Mouse (Mus musculus) kidney, postnatal 0 days (tissue): ENCODE data around the gene Clca3a1. TPM values are rescaled to one million over a fixed set of nuclear protein-coding genes. Genes with fewer than 3 reads are reported as not detected.
"Not testable (repeated sequence)": the region's sequence is repeated elsewhere in the genome, so short reads cannot be mapped to it uniquely, and the experiment has no call there.

Experiments
- ATAC-seq: fragments of 200-750 bp; cut with Nextera tagmentation; replicated peaks from 2 replicates; pipeline ENCODE4 v1.8.0; 2017; ENCODE audit warnings: low read depth, moderate number of reproducible peaks, moderate TSS enrichment, moderate library complexity; ENCODE audit not compliant: low FRiP score
- DNase-seq: peaks from one replicate; pipeline ENCODE4 v3.0.0-alpha.2; 2016; ENCODE audit warnings: low spot score
- H3K27ac ChIP-seq: fragments of 300-500 bp; sonication (generic); 2 replicates; pipeline ENCODE4 v1.5.1; 2014; ENCODE audit warnings: mild to moderate bottlenecking
- H3K27me3 ChIP-seq: fragments of 300-500 bp; sonication (generic); 2 replicates; pipeline ENCODE4 v1.6.1; 2014; ENCODE audit warnings: low read length, mixed read lengths; ENCODE audit not compliant: insufficient read depth
- H3K36me3 ChIP-seq: fragments of 300-500 bp; sonication (generic); 2 replicates; pipeline ENCODE4 v1.6.1; 2014; ENCODE audit warnings: low read length, mixed read lengths; ENCODE audit not compliant: insufficient read depth
- H3K4me1 ChIP-seq: fragments of 300-500 bp; sonication (generic); replicated peaks from 2 replicates; pipeline ENCODE4 v1.6.1; 2014; ENCODE audit warnings: antibody characterized with exemption, low read length, mixed read lengths; ENCODE audit not compliant: insufficient read depth
- H3K4me2 ChIP-seq: fragments of 300-500 bp; sonication (generic); 2 replicates; pipeline ENCODE4 v1.6.1; 2014; ENCODE audit warnings: mild to moderate bottlenecking, low read length, moderate library complexity, mixed read lengths
- H3K4me3 ChIP-seq: fragments of 300-500 bp; sonication (generic); replicated peaks from 2 replicates; pipeline ENCODE4 v1.5.1; 2014; ENCODE audit warnings: low read depth, low read length
- H3K9ac ChIP-seq: fragments of 300-500 bp; sonication (generic); 2 replicates; pipeline ENCODE4 v1.6.1; 2014; ENCODE audit warnings: low read depth, low read length
- H3K9me3 ChIP-seq: fragments of 300-500 bp; sonication (generic); replicated peaks from 2 replicates; pipeline ENCODE4 v1.6.1; 2016; ENCODE audit warnings: low read length, inconsistent platforms, mixed read lengths
- CTCF ChIP-seq: IDR thresholded peaks from 2 replicates; pipeline ENCODE4 v1.5.1; 2016; ENCODE audit warnings: antibody characterized with exemption, low read depth, mild to moderate bottlenecking, moderate library complexity
- WGBS: fragments of 180-500 bp; shearing (Covaris S2); extraction: QIAGEN DNeasy Blood & Tissue Kit; methylation state at CpG from one replicate; pipeline ENCODE4 v1.1.7; 2014; 5-methylcytosine and 5-hydroxymethylcytosine counted together
- polyA plus RNA-seq: library from polyadenylated mRNA; unstranded; fragments of >200 nt; fragmentation: Nextera tagmentation; extraction: Ambion mirVana; gene quantifications from 2 replicates; pipeline ENCODE4 v1.2.1, GENCODE M21; 2015

Clca3a1 gene
- polyA plus RNA-seq, 1 experiment from 2014 or later, result 20.4 TPM

GRCm38 (mm10) chr3:144736831-144737230 lies 23.9 kb downstream of the Clca3a1 start:
- Histone ChIP-seq H3K4me1 (no peaks in the 10 kb centered on the region), H3K36me3 (no peaks in the 10 kb centered on the region), H3K4me2 (no peak overlapping the region), H3K4me3 (no peak overlapping the region), H3K9me3 (no peaks in the 10 kb centered on the region), H3K9ac (no peak overlapping the region), H3K27me3 (no peaks in the 10 kb centered on the region), H3K27ac (no peak overlapping the region)
- 28% methylated on average over 9 of the region's 9 CpGs for WGBS
- ATAC-seq (no peak), DNase-seq (peak; percentile 50)
- peak; percentile 60 for TF ChIP-seq CTCF

- Histone ChIP-seq H3K4me1 (peaks cover 4% of the 10 kb centered on the region; the same call in 1 of the 2 replicates), H3K4me3 (no peak overlapping the region), H3K27me3 (no peaks in the 10 kb centered on the region), H3K4me2 (no peak overlapping the region), H3K36me3 (no peaks in the 10 kb centered on the region), H3K9ac (no peak overlapping the region), H3K9me3 (no peaks in the 10 kb centered on the region), H3K27ac (no peak overlapping the region)
- WGBS, result 44% methylated on average over 4 of the region's 4 CpGs
- TF ChIP-seq CTCF, result peak; percentile 73
- DNase-seq (peak; percentile 53), ATAC-seq (no peak)
These were observed 37.3 kb downstream of the Clca3a1 start for GRCm38 (mm10) chr3:144723455-144723854.

GRCm38 (mm10) chr3:144722566-144722965 lies 38.2 kb downstream of the Clca3a1 start:
- not testable (repeated sequence) for H3K4me3 ChIP-seq, H3K4me2 ChIP-seq, H3K9me3 ChIP-seq, H3K27me3 ChIP-seq, H3K27ac ChIP-seq, DNase-seq, H3K9ac ChIP-seq, ATAC-seq, H3K36me3 ChIP-seq
- WGBS, result 87% methylated on average over 3 of the region's 3 CpGs
- H3K4me1 ChIP-seq, result peaks cover 10% of the 10 kb centered on the region; the same call in 1 of the 2 replicates

GRCm38 (mm10) chr3:144721860-144722256 lies 38.9 kb downstream of the Clca3a1 start:
- H3K4me2 ChIP-seq, result no peak overlapping the region
- no peak for DNase-seq
- no peaks in the 10 kb centered on the region for H3K27me3 ChIP-seq
- 65% methylated on average over 9 of the region's 9 CpGs for WGBS
- H3K36me3 ChIP-seq, result no peaks in the 10 kb centered on the region
- H3K4me3 ChIP-seq, result no peak overlapping the region
- ATAC-seq, result no peak
- H3K4me1 ChIP-seq, result peaks cover 11% of the 10 kb centered on the region; the same call in 1 of the 2 replicates
- no peaks in the 10 kb centered on the region for H3K9me3 ChIP-seq
- H3K27ac ChIP-seq, result no peak overlapping the region
- H3K9ac ChIP-seq, result no peak overlapping the region
- no peak for TF ChIP-seq CTCF

GRCm38 (mm10) chr3:144721077-144721859 lies 39.5 kb downstream of the Clca3a1 start:
- ATAC-seq, result no peak
- H3K36me3 ChIP-seq, result no peaks in the 10 kb centered on the region
- peak overlapping the region; percentile 54 for H3K4me2 ChIP-seq
- no peak overlapping the region for H3K9ac ChIP-seq
- H3K4me1 ChIP-seq, result peaks cover 11% of the 10 kb centered on the region; the same call in 1 of the 2 replicates
- TF ChIP-seq CTCF, result no peak
- 75% methylated on average over 10 of the region's 10 CpGs for WGBS
- H3K27ac ChIP-seq, result peak overlapping the region; percentile 54; the same call in 1 of the 2 replicates
- H3K4me3 ChIP-seq, result peak overlapping the region; percentile 91
- H3K9me3 ChIP-seq, result no peaks in the 10 kb centered on the region
- no peak for DNase-seq
- H3K27me3 ChIP-seq, result no peaks in the 10 kb centered on the region

- Histone ChIP-seq H3K9me3 (no peaks in the 10 kb centered on the region), H3K36me3 (no peaks in the 10 kb centered on the region), H3K4me3 (peak within 1 kb of the TSS; percentile 91), H3K27ac (peak within 1 kb of the TSS; percentile 100), H3K9ac (peak within 1 kb of the TSS; percentile 94), H3K27me3 (no peaks in the 10 kb centered on the region), H3K4me1 (peaks cover 11% of the 10 kb centered on the region; the same call in 1 of the 2 replicates), H3K4me2 (peak within 1 kb of the TSS; percentile 86)
- DNase-seq (peak; percentile 90), ATAC-seq (peak; percentile 90)
- TF ChIP-seq CTCF, result peak; percentile 100
- 2% methylated on average over 62 of the region's 98 CpGs for WGBS
These were observed 40.7 kb downstream of the Clca3a1 start, which contains the start of gene Sh3glb1 for GRCm38 (mm10) chr3:144719901-144720747. TSS of gene Sh3glb1 (minus strand) at chr3:144720335.
